Mouse (Mus musculus) C2C12 (cell line): Measurements from ENCODE around the gene Nav2. TPM values are rescaled to one million over a fixed set of nuclear protein-coding genes. Genes with fewer than 3 reads are reported as not detected.

Source experiments
- H3K27me3 ChIP-seq: one replicate; pipeline ENCODE4 v1.6.1; 2011; ENCODE audit not compliant: control insufficient read depth, insufficient read depth, insufficient read length
- H3K36me3 ChIP-seq: one replicate; pipeline ENCODE4 v1.6.1; 2011; ENCODE audit not compliant: control insufficient read depth, insufficient read depth
- H3K4me3 ChIP-seq: one replicate; pipeline ENCODE4 v1.5.1; 2011; ENCODE audit warnings: mild to moderate bottlenecking, control low read depth; ENCODE audit not compliant: poor library complexity, insufficient read depth, severe bottlenecking
- H3K79me2 ChIP-seq: one replicate; pipeline ENCODE4 v1.6.1; 2011; ENCODE audit not compliant: control insufficient read depth, insufficient read depth
- H3K79me3 ChIP-seq: one replicate; pipeline ENCODE4 v1.6.1; 2011; ENCODE audit warnings: low read depth, control low read depth
- H3ac ChIP-seq: one replicate; pipeline ENCODE3; 2011; ENCODE audit warnings: low read depth; ENCODE audit not compliant: control insufficient read depth, insufficient read length
- CEBPB ChIP-seq: IDR thresholded peaks from one replicate; pipeline ENCODE4 v1.6.1; 2011; ENCODE audit warnings: low read depth, mild to moderate bottlenecking, control low read depth, moderate library complexity
- CTCF ChIP-seq: IDR thresholded peaks from one replicate; pipeline ENCODE4 v1.5.1; 2011; ENCODE audit not compliant: control insufficient read depth, insufficient read depth, insufficient read length
- FOSL1 ChIP-seq: IDR thresholded peaks from one replicate; pipeline ENCODE4 v1.8.0; 2011; ENCODE audit warnings: mild to moderate bottlenecking, low read length; ENCODE audit not compliant: poor library complexity, insufficient read depth, severe bottlenecking
- MAX ChIP-seq: IDR thresholded peaks from one replicate; pipeline ENCODE4 v1.6.1; 2011; ENCODE audit warnings: mild to moderate bottlenecking, control low read depth
- MYOD1 ChIP-seq: IDR thresholded peaks from one replicate; pipeline ENCODE4 v1.6.1; 2011; ENCODE audit warnings: low read depth; ENCODE audit not compliant: control insufficient read depth, insufficient read length
- MYOG ChIP-seq: IDR thresholded peaks from one replicate; pipeline ENCODE4 v1.6.1; 2011; ENCODE audit not compliant: control insufficient read depth, insufficient read length; ENCODE audit errors: extremely low read depth
- USF1 ChIP-seq: IDR thresholded peaks from one replicate; pipeline ENCODE4 v1.6.1; 2011; ENCODE audit warnings: low read depth, mild to moderate bottlenecking, control low read depth, moderate library complexity
- polyA plus RNA-seq: library from polyadenylated mRNA; unstranded; fragments of >200 nt; fragmentation: generic; extraction: Trizol; gene quantifications from one replicate; pipeline ENCODE4 v1.2.1, GENCODE M21; 2012; ENCODE audit warnings: missing spikeins

The Nav2 gene
- polyA plus RNA-seq, 1 experiment = 4.7 TPM

DNA sequence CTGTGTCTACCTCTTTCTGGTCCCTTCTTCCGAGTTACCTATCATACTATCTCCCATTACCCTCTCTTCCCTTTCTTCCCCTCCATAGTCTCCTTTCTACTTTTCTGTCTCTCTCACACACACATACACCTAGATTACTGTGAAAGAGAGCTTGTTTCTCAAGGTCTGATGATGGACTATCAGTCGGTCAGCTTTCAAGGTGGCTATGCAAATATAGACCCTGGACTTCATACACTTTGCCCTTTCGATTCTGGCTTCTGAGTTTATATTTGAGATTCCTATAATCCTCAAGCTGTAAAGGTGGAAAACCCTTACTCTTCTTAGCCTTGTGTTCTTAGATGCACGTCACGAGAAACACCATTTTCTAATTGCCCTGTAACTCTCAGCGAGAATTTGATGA, 515.4 kb downstream of the Nav2 start:
- Histone ChIP-seq H3K79me2 (no peaks in the 10 kb centered on the region), H3K27me3 (no peaks in the 10 kb centered on the region), H3K4me3 (no peak overlapping the region), H3K79me3 (no peaks in the 10 kb centered on the region), H3ac (no peak overlapping the region), H3K36me3 (peaks cover 6% of the 10 kb centered on the region)
- no peak for TF ChIP-seq CEBPB
- TF ChIP-seq MYOD1 = no peak
- no peak for TF ChIP-seq CTCF
- TF ChIP-seq FOSL1 = no peak

DNA sequence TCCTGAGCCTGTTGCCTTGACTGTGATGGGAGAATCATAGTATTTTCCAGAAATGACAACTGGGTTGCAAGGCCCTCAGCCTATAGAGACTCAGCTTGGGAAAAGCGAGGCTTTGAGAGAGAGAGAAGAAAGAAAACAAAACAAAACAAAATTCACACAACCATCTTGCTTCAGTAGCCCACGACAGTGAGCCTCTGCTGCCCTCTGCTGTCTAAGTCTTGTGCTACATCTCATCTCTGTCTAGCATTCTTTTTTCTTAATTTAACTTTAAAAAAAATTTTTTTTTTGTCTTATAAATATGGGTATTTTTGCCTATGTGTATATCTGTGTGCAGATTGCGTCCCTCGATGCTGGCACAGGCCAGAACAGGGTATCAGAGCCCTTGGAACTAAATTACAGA, 517.5 kb downstream of the Nav2 start:
- Histone ChIP-seq H3K27me3 (no peaks in the 10 kb centered on the region), H3K79me2 (no peaks in the 10 kb centered on the region), H3K36me3 (peaks cover 4% of the 10 kb centered on the region), H3K79me3 (no peaks in the 10 kb centered on the region), H3K4me3 (no peak overlapping the region), H3ac (no peak overlapping the region)
- TF ChIP-seq MYOD1 = no peak
- TF ChIP-seq MAX = no peak
- TF ChIP-seq MYOG = no peak
- TF ChIP-seq CTCF = peak; percentile 19

DNA sequence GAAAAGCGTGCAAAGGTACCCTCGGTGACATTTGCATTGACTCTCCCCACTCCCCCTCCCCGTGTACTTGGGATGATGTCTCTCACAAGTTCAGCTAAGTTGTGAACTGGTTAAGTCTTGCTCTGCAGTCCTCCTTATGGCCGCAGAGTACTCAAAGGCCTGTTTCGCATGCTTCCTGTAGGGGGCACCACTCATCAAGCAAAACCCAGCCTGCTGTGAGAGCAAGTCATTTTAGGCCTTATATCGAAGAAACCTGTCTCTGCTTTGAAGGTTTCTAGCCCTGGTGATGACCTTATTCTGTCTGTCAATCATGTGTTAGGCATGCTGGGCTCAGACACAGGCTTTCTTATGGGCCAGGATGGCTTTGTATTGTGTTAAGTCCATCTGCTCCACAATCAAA, 519.3 kb downstream of the Nav2 start:
- Histone ChIP-seq H3K4me3 (no peak overlapping the region), H3K36me3 (peaks cover 5% of the 10 kb centered on the region), H3K27me3 (no peaks in the 10 kb centered on the region), H3K79me2 (no peaks in the 10 kb centered on the region), H3K79me3 (no peaks in the 10 kb centered on the region), H3ac (no peak overlapping the region)
- no peak for TF ChIP-seq FOSL1
- peak; percentile 20 for TF ChIP-seq CTCF
- no peak for TF ChIP-seq MAX
- TF ChIP-seq MYOG = no peak
- no peak for TF ChIP-seq USF1

DNA sequence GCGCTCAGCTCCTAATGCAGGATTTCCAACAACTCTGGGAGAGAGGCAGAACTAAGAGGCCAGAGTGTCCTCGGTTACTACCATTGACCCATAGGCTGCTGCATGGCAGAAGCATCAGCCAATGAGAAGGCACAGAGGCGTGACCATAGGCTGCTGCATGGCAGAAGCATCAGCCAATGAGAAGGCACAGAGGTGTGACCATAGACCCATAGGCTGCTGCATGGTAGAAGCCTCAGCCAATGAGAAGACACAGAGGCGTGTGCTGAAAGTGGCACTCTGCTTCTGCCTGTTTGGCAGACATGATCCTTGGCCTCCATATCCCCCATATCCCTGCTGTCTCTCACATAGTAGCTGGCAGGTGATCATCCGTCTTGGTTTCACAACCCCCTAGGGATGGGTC, 520.4 kb downstream of the Nav2 start:
- Histone ChIP-seq H3K79me3 (no peaks in the 10 kb centered on the region), H3K79me2 (no peaks in the 10 kb centered on the region), H3K36me3 (peaks cover 5% of the 10 kb centered on the region), H3K4me3 (no peak overlapping the region), H3ac (no peak overlapping the region), H3K27me3 (no peaks in the 10 kb centered on the region)
- no peak for TF ChIP-seq CEBPB
- TF ChIP-seq MYOD1 = no peak
- no peak for TF ChIP-seq MYOG

DNA sequence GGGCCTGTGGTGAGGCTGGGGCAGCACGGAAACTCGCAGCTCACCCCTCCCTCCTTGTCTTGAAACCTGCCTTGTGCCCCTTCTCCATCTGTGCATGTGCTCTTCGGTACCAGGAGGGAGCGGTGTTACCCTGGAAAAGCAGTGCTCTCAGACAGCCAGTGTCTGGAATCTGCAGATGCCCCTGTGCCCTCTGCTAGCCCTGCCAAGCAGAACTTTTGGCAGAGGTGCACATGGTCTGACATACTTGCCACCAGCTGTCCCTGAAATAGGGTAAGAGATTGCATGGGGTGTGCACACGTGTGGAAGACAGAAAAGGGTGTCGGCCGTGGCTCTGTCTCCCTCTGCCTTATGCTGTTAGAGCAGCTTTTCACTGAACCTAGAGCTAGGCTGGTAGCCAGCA, 522.3 kb downstream of the Nav2 start:
- H3K27me3 ChIP-seq = no peaks in the 10 kb centered on the region
- no peaks in the 10 kb centered on the region for H3K79me2 ChIP-seq
- no peak for TF ChIP-seq MAX
- TF ChIP-seq CTCF = no peak
- TF ChIP-seq FOSL1 = no peak
- TF ChIP-seq CEBPB = no peak
- no peak for TF ChIP-seq USF1
- no peak for TF ChIP-seq MYOD1
- TF ChIP-seq MYOG = no peak

DNA sequence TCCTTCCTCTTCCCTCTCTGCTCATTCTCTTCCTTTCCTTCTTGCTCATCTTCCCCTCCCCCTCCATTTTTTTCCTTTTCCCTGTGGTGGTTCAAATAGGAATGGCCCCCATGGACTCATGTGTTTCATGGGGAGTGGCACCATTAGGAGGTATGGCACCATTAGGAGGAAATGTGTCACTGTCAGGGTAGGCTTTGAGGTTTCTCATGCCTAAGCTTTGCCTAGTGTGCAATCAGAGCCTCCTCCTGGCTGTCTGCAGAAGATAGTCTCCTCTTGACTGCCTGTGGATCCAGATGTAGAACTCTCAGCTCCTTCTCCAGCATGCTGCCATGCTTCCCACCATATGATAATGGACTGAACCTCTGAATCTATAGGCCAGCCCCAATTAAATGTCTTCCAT, 525.4 kb downstream of the Nav2 start:
- TF ChIP-seq FOSL1 = no peak
- no peak for TF ChIP-seq CEBPB
- TF ChIP-seq MAX = no peak
- TF ChIP-seq MYOG = no peak
- TF ChIP-seq USF1 = no peak
- no peak for TF ChIP-seq MYOD1
- no peak for TF ChIP-seq CTCF
- Histone ChIP-seq H3ac (no peak overlapping the region), H3K4me3 (no peak overlapping the region), H3K36me3 (peaks cover 5% of the 10 kb centered on the region), H3K79me3 (no peaks in the 10 kb centered on the region), H3K79me2 (no peaks in the 10 kb centered on the region), H3K27me3 (no peaks in the 10 kb centered on the region)

More for the DNA sequence above, 522.3 kb downstream of the Nav2 start:
- Histone ChIP-seq H3ac (no peak overlapping the region), H3K36me3 (peaks cover 5% of the 10 kb centered on the region), H3K79me3 (no peaks in the 10 kb centered on the region), H3K4me3 (no peak overlapping the region)
